Mouse (Mus musculus) lung, postnatal 0 days (tissue): ENCODE measurements around the gene Rasl10a. TPM values are rescaled to one million over a fixed set of nuclear protein-coding genes. Genes with fewer than 3 reads are reported as not detected.

ENCODE experiments used
- ATAC-seq: fragments of 200-750 bp; cut with Nextera tagmentation; 2 replicates; pipeline ENCODE4 v1.8.0; 2017; ENCODE audit warnings: moderate library complexity
- DNase-seq: peaks from one replicate; pipeline ENCODE4 v3.0.0-alpha.2; 2016; ENCODE audit warnings: low spot score
- H3K27ac ChIP-seq: fragments of 300-500 bp; sonication (generic); 2 replicates; pipeline ENCODE4 v1.5.1; 2014; ENCODE audit warnings: antibody characterized with exemption, mild to moderate bottlenecking, low read length, mixed read lengths
- H3K27me3 ChIP-seq: fragments of 300-500 bp; sonication (generic); replicated peaks from 2 replicates; pipeline ENCODE4 v1.6.1; 2014; ENCODE audit warnings: low read length, mixed read lengths; ENCODE audit not compliant: insufficient read depth
- H3K36me3 ChIP-seq: fragments of 300-500 bp; sonication (generic); 2 replicates; pipeline ENCODE4 v1.6.1; 2014; ENCODE audit warnings: low read length, mixed read lengths; ENCODE audit not compliant: insufficient read depth
- H3K4me1 ChIP-seq: fragments of 300-500 bp; sonication (generic); 2 replicates; pipeline ENCODE4 v1.6.1; 2014; ENCODE audit warnings: antibody characterized with exemption, low read depth, low read length, mixed read lengths; ENCODE audit not compliant: insufficient read depth
- H3K4me2 ChIP-seq: fragments of 300-500 bp; sonication (generic); replicated peaks from 2 replicates; pipeline ENCODE4 v1.6.1; 2014; ENCODE audit warnings: low read depth, mild to moderate bottlenecking, low read length, moderate library complexity, mixed read lengths
- H3K4me3 ChIP-seq: fragments of 300-500 bp; sonication (generic); 2 replicates; pipeline ENCODE4 v1.5.1; 2014; ENCODE audit warnings: low read depth, low read length
- H3K9ac ChIP-seq: fragments of 300-500 bp; sonication (generic); replicated peaks from 2 replicates; pipeline ENCODE4 v1.6.1; 2014; ENCODE audit warnings: low read depth, mild to moderate bottlenecking
- H3K9me3 ChIP-seq: fragments of 300-500 bp; sonication (generic); 2 replicates; pipeline ENCODE4 v1.6.1; 2016; ENCODE audit warnings: low read length, mixed read lengths
- CTCF ChIP-seq: IDR thresholded peaks from 2 replicates; pipeline ENCODE4 v1.5.1; 2016; ENCODE audit warnings: antibody characterized with exemption, mild to moderate bottlenecking
- EP300 ChIP-seq: IDR thresholded peaks from 2 replicates; pipeline ENCODE4 v1.6.1; 2016; ENCODE audit warnings: antibody characterized with exemption, mild to moderate bottlenecking, control low read depth
- WGBS: fragments of 180-500 bp; shearing (Covaris S2); extraction: QIAGEN DNeasy Blood & Tissue Kit; methylation state at CpG from one replicate; pipeline ENCODE4 v1.1.7; 2014; 5-methylcytosine and 5-hydroxymethylcytosine counted together
- polyA plus RNA-seq: library from polyadenylated mRNA; unstranded; fragments of >200 nt; fragmentation: Nextera tagmentation; extraction: Ambion mirVana; gene quantifications from 2 replicates; pipeline ENCODE4 v1.2.1, GENCODE M21; 2015

The Rasl10a gene
- polyA plus RNA-seq, 1 experiment from 2014 or later, result 2.3 TPM

DNA sequence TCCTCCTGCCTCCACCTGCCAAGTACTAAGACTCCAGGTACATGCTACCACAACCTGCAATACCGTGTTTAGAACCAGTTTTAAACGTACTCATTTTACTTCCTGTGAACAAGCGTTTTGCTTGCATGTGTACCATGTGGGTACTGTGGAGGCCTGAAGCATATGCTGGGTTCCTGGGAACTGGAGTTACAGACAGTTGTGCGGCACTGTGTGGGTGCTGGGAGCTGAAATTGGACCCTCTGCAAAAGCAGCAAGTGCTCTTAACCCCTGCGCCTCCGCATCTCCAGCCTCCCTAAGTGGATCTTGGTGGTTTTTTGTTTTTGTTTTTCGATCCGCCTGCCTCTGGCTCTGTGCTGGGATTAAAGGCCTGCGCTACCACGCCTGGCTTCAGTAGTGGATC lies 6.3 kb upstream of the Rasl10a start:
- no peak for ATAC-seq

GRCm38 (mm10) chr11:5052200-5052854 lies 5.6 kb upstream of the Rasl10a start:
- H3K4me3 ChIP-seq, result no peak overlapping the region
- WGBS, result 66% methylated on average over 10 of the region's 10 CpGs
- no peaks in the 10 kb centered on the region for H3K4me1 ChIP-seq
- no peak for TF ChIP-seq CTCF
- no peak for TF ChIP-seq EP300
- H3K36me3 ChIP-seq, result no peaks in the 10 kb centered on the region
- H3K27me3 ChIP-seq, result peaks cover 10% of the 10 kb centered on the region
- H3K4me2 ChIP-seq, result no peak overlapping the region
- H3K9me3 ChIP-seq, result no peaks in the 10 kb centered on the region
- DNase-seq (no peak), ATAC-seq (no peak)
- no peak overlapping the region for H3K27ac ChIP-seq
- no peak overlapping the region for H3K9ac ChIP-seq

More for the DNA sequence above, 6.3 kb upstream of the Rasl10a start:
- H3K4me2 ChIP-seq, result no peak overlapping the region
- H3K9me3 ChIP-seq, result no peaks in the 10 kb centered on the region
- no peaks in the 10 kb centered on the region for H3K4me1 ChIP-seq
- 75% methylated on average over 10 of the region's 10 CpGs for whole genome bisulfite sequencing
- no peaks in the 10 kb centered on the region for H3K36me3 ChIP-seq
- TF ChIP-seq EP300 (no peak), CTCF (no peak)
- H3K4me3 ChIP-seq, result no peak overlapping the region
- H3K27ac ChIP-seq, result no peak overlapping the region
- H3K27me3 ChIP-seq, result peaks cover 3% of the 10 kb centered on the region; the same call in 1 of the 2 replicates
- DNase-seq, result no peak
- H3K9ac ChIP-seq, result no peak overlapping the region

DNA sequence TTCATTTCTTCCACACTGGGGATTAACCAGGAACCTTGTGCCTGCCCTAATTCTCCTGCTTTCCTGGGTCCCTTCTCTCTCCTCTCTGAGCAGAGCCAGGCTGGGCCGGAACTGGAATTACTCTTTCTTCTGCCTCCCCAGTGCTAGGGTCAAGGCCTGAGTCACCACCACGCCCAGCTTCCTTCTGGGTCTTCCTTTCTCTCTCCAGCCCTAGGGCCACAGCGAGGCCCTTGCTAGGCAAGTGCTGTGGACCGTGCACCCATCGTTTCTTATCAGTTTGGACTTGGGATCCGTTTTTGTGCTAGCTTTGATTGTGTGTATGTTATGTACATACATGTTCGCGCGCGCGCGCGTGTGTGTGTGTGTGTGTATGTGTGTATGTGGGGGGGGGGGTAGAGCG lies 3.8 kb upstream of the Rasl10a start:
- Histone ChIP-seq H3K9me3 (no peaks in the 10 kb centered on the region), H3K4me1 (peaks cover 10% of the 10 kb centered on the region; the same call in 1 of the 2 replicates), H3K27me3 (peaks cover 22% of the 10 kb centered on the region), H3K27ac (no peak overlapping the region), H3K9ac (no peak overlapping the region), H3K4me2 (no peak overlapping the region), H3K4me3 (no peak overlapping the region), H3K36me3 (no peaks in the 10 kb centered on the region)
- ATAC-seq (no peak), DNase-seq (no peak)
- WGBS, result 80% methylated on average over 14 of the region's 14 CpGs
- TF ChIP-seq CTCF (no peak), EP300 (no peak)

- Histone ChIP-seq H3K9me3 (no peaks in the 10 kb centered on the region), H3K4me2 (no peak overlapping the region), H3K4me3 (no peak overlapping the region), H3K27me3 (peaks cover 29% of the 10 kb centered on the region), H3K9ac (no peak overlapping the region), H3K36me3 (no peaks in the 10 kb centered on the region), H3K4me1 (peaks cover 16% of the 10 kb centered on the region; the same call in 1 of the 2 replicates), H3K27ac (no peak overlapping the region)
- DNase-seq, result no peak
- ATAC-seq, result no peak
- TF ChIP-seq CTCF (no peak), EP300 (no peak)
- WGBS, result 52% methylated on average over 6 of the region's 6 CpGs
These were observed 3.1 kb upstream of the Rasl10a start for GRCm38 (mm10) chr11:5054874-5055273.

GRCm38 (mm10) chr11:5055945-5056938 lies 1.7 kb upstream of the Rasl10a start:
- Histone ChIP-seq H3K9me3 (no peaks in the 10 kb centered on the region), H3K9ac (no peak overlapping the region), H3K4me3 (no peak overlapping the region), H3K4me1 (peaks cover 20% of the 10 kb centered on the region), H3K36me3 (peaks cover 4% of the 10 kb centered on the region; the same call in 1 of the 2 replicates), H3K4me2 (no peak overlapping the region), H3K27me3 (peaks cover 42% of the 10 kb centered on the region), H3K27ac (no peak overlapping the region)
- ATAC-seq (no peak), DNase-seq (no peak)
- TF ChIP-seq CTCF (no peak), EP300 (no peak)
- 54% methylated on average over 23 of the region's 23 CpGs for WGBS

- ATAC-seq (no peak), DNase-seq (no peak)
- H3K9ac ChIP-seq, result no peak overlapping the region
- H3K4me2 ChIP-seq, result no peak overlapping the region
- WGBS, result 63% methylated on average over 8 of the region's 8 CpGs
- peaks cover 26% of the 10 kb centered on the region for H3K4me1 ChIP-seq
- peaks cover 44% of the 10 kb centered on the region for H3K27me3 ChIP-seq
- H3K36me3 ChIP-seq, result peaks cover 4% of the 10 kb centered on the region; the same call in 1 of the 2 replicates
- no peak overlapping the region for H3K4me3 ChIP-seq
- no peak overlapping the region for H3K27ac ChIP-seq
- no peak for TF ChIP-seq CTCF
- no peak for TF ChIP-seq EP300
- H3K9me3 ChIP-seq, result no peaks in the 10 kb centered on the region
These were observed 864 bp upstream of the Rasl10a start for GRCm38 (mm10) chr11:5057064-5057463.
